Mouse (Mus musculus): ENCODE results near the gene 4930404N11Rik. TPM values are rescaled to one million over a fixed set of nuclear protein-coding genes. Genes with fewer than 3 reads are reported as not detected.

The 4930404N11Rik gene
- total RNA-seq, 2 experiments from 2014 or later, result 1.7 to 1.8 TPM

GRCm38 (mm10) chr10:81315587-81315986 lies 50.0 kb downstream of the 4930404N11Rik start:
- no peak for DNase-seq (ENCODE audit: low spot score in 2 of 2)

GRCm38 (mm10) chr10:81314201-81314600 lies 51.4 kb downstream of the 4930404N11Rik start:
- no peak for DNase-seq (ENCODE audit: low spot score in 2 of 2)

- no peak for DNase-seq (ENCODE audit: low spot score in 2 of 2)
Measured at GRCm38 (mm10) chr10:81313581-81313980, 52.0 kb downstream of the 4930404N11Rik start.

Small RNA genes within 50 kb of the gene (microRNA-seq; reads per million reads assigned to microRNA genes)
- gene Mir6913, result not detected

Other genes starting within 250 kb of the 4930404N11Rik start
- 10 to 100 TPM; 37.7 to 42.0 TPM for gene Zbtb7a, start 230.6 kb downstream of the 4930404N11Rik start, total RNA-seq (2021)
- gene Pias4, start 197.9 kb downstream of the 4930404N11Rik start, total RNA-seq (2021), result 10 to 100 TPM; 22.1 to 22.5 TPM
- 1,000 to 10,000 TPM; 1,324 to 1,404 TPM for gene Eef2, start 189.2 kb downstream of the 4930404N11Rik start, total RNA-seq (2021)
- gene Dapk3, start 182.8 kb downstream of the 4930404N11Rik start, total RNA-seq (2021), result 10 to 100 TPM; 40.2 to 41.4 TPM
- not detected for gene 4930442H23Rik, start 182.0 kb downstream of the 4930404N11Rik start, total RNA-seq (2021)
- 1 to 10 TPM; 1.2 to 1.5 TPM for gene Nmrk2, start 163.8 kb downstream of the 4930404N11Rik start, total RNA-seq (2021)
- under 1 TPM; 0.08 to 0.12 TPM for gene Atcay, start 135.0 kb downstream of the 4930404N11Rik start, total RNA-seq (2021)
- 1 to 10 TPM; 4.3 to 5.6 TPM for gene Zfr2, start 132.7 kb downstream of the 4930404N11Rik start, total RNA-seq (2021)
- gene Matk, start 112.9 kb downstream of the 4930404N11Rik start, total RNA-seq (2021), result under 1 TPM; 0.34 to 0.78 TPM
- 10 to 100 TPM; 90.0 to 97.6 TPM for gene Mrpl54, start 98.9 kb downstream of the 4930404N11Rik start, total RNA-seq (2021)
- 10 to 100 TPM; 49.2 to 50.2 TPM for gene Apba3, start 98.9 kb downstream of the 4930404N11Rik start, total RNA-seq (2021)
- gene Tjp3, start 74.2 kb downstream of the 4930404N11Rik start, total RNA-seq (2021), result under 1 TPM; 0.25 to 0.44 TPM
- gene Pip5k1c, start 72.9 kb downstream of the 4930404N11Rik start, total RNA-seq (2021), result 10 to 100 TPM; 35.8 TPM
- 10 to 100 TPM; 17.8 to 18.3 TPM for gene Cactin, start 44.7 kb downstream of the 4930404N11Rik start, total RNA-seq (2021)
- 1 to 10 TPM; 4.8 to 5.8 TPM for gene Tbxa2r, start 37.1 kb downstream of the 4930404N11Rik start, total RNA-seq (2021)
- under 1 TPM; 0.66 to 0.86 TPM for gene Gipc3, start 22.6 kb downstream of the 4930404N11Rik start, total RNA-seq (2021)
- 10 to 100 TPM; 46.2 to 58.6 TPM for gene Hmg20b, start 15.3 kb downstream of the 4930404N11Rik start, total RNA-seq (2021)
- gene Mfsd12, start 8.3 kb downstream of the 4930404N11Rik start, total RNA-seq (2021), result 1 to 10 TPM; 8.6 to 9.9 TPM
- 10 to 100 TPM; 32.2 to 33.5 TPM for gene Fzr1, start 12.7 kb upstream of the 4930404N11Rik start, total RNA-seq (2021)
- gene Dohh, start 18.6 kb upstream of the 4930404N11Rik start, total RNA-seq (2021), result 10 to 100 TPM; 48.1 to 48.5 TPM
- gene Gm48551, start 18.6 kb upstream of the 4930404N11Rik start, total RNA-seq (2021), result 1 to 10 TPM in 1 of 2 experiments, under 1 TPM in 1; 0.70 to 1.5 TPM
- 1 to 10 TPM; 1.3 to 2.0 TPM for gene Gm48552, start 23.2 kb upstream of the 4930404N11Rik start, total RNA-seq (2021)
- under 1 TPM; 0.91 to 0.98 TPM for gene Smim24, start 27.2 kb upstream of the 4930404N11Rik start, total RNA-seq (2021)
- 100 to 1,000 TPM; 274 to 335 TPM for gene Nfic, start 89.8 kb upstream of the 4930404N11Rik start, total RNA-seq (2021)
- under 1 TPM; 0.47 to 0.52 TPM for gene Celf5, start 116.9 kb upstream of the 4930404N11Rik start, total RNA-seq (2021)
- gene Ncln, start 130.6 kb upstream of the 4930404N11Rik start, total RNA-seq (2021), result 10 to 100 TPM; 59.3 to 61.3 TPM
- under 1 TPM; 0.37 to 0.54 TPM for gene S1pr4, start 134.3 kb upstream of the 4930404N11Rik start, total RNA-seq (2021)
- 1 to 10 TPM; 1.1 to 1.8 TPM for gene Gna15, start 158.4 kb upstream of the 4930404N11Rik start, total RNA-seq (2021)
- gene Gna11, start 179.4 kb upstream of the 4930404N11Rik start, total RNA-seq (2021), result 10 to 100 TPM; 56.8 to 59.5 TPM
- 100 to 1,000 TPM; 537 to 620 TPM for gene Aes, start 193.7 kb upstream of the 4930404N11Rik start, total RNA-seq (2021)
- 10 to 100 TPM in 1 of 2 experiments, 1 to 10 TPM in 1; 7.8 to 10.5 TPM for gene Tle2, start 208.7 kb upstream of the 4930404N11Rik start, total RNA-seq (2021)
- 1 to 10 TPM; 5.2 to 6.6 TPM for gene Tle6, start 235.3 kb upstream of the 4930404N11Rik start, total RNA-seq (2021)
- gene BC025920, start 240.5 kb upstream of the 4930404N11Rik start, total RNA-seq (2021), result 1 to 10 TPM; 1.2 to 1.7 TPM